Mouse (Mus musculus) monocyte, adult 5-6 weeks (primary cell): ENCODE measurements around the gene Mtmr10. TPM values are rescaled to one million over a fixed set of nuclear protein-coding genes. Genes with fewer than 3 reads are reported as not detected.
A peak's percentile ranks its signal among the peaks of the same experiment; 100 is the strongest.

Experiments
- ATAC-seq: fragments of 153-309, 156-312 bp; replicated peaks from 2 replicates; pipeline ENCODE4 v1.8.0; 2017; ENCODE audit warnings: mild to moderate bottlenecking; ENCODE audit not compliant: low TSS enrichment, insufficient number of reproducible peaks, severe bottlenecking, poor library complexity, low FRiP score
- total RNA-seq: library from RNA; stranded (forward); fragments of 200-1000, 200-491, 200-594 nt; gene quantifications from 3 replicates; pipeline ENCODE4 v1.2.3, GENCODE M21; 2017

Mtmr10 gene
- 11.8 to 19.1 TPM (median 13.2 TPM) in 3 replicates for total RNA-seq

DNA sequence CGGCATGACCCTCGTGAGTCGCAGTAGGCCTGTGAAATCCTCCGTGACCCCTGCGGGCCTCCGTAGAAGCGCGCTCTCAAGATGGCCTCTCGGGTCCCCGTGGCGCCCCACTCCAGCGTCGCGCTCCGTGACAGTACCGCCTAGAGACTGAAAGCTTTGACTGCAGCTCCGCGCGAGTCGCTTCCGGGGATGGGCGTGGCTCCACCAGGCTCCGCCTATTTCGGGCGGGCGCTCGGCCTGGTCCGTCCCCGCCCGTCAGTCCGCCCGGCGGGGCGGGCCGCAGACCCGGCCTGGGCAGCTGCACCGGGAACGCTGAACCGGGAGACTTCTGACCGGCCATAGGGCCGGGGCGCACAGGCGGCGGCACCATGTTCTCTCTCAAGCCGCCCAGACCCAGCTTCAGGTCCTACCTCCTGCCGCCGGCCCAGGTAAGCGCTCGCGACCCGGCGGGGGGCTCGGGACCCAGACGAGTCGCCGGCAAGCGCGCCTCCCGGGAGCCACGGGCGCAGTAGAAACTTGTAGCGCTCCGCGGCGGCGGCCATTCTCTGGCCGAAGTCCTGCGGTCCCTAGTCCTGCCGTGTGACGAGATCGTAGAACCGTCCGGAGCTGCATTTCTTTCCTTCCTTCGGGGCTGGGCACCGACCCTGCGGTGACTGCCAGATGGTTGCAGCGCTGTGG lies at the start of gene Mtmr10:
Gene Mtmr10 (plus strand): TSS at position 240 of the 678 bp plus-strand sequence.
- peak; percentile 98 for ATAC-seq

DNA sequence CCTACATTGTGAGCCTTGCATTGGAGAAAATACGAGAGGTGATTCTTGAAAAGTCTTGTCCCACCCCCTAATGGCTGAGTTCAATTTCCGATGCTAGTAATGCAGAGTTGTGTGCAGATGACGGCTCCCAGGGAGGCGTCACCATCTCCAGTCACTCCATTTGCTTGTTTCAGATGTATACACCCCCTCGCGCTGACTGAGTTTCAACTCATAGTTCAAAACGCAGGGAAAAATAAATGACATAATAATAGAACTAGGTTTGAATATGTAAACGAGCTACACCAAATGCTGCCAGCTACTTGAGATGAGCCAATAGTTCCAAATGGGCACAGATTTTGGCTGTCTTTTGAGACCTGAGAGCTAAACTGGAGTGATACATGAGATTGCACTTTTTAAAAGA lies 49.7 kb upstream of the Mtmr10 start:
- no peak for ATAC-seq

DNA sequence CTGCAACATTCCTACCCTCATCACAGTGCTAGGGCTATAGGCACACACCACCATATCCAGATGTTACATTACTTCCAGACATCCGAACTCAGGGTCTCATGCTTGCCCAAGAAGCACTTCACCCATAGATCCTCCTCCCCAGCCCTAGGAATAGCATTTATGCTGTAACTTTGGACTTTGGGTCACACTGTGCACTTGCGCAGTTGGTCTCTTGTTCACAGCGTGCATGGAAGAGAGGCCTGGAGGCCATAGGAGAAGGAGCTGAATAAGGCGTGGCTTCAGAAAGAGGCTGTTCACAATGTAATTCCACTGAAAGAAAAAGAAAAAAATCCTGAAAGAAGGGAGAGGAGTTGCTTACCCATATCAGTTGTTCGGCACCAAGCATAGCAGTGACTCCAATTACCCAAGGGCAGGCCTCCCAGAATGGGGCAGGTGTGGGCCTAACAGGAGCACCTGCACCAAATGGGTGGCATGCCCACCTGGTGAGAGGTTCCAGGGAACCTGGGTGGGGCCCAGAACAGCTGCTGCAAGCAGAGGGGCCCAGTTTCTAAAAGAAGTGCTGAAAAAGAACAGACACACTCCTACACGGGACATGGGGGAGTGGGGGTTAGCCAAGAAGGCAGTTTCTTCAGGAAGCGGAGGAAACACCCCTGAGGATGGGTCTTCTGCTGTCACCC lies 48.9 kb upstream of the Mtmr10 start:
- no peak for ATAC-seq

DNA sequence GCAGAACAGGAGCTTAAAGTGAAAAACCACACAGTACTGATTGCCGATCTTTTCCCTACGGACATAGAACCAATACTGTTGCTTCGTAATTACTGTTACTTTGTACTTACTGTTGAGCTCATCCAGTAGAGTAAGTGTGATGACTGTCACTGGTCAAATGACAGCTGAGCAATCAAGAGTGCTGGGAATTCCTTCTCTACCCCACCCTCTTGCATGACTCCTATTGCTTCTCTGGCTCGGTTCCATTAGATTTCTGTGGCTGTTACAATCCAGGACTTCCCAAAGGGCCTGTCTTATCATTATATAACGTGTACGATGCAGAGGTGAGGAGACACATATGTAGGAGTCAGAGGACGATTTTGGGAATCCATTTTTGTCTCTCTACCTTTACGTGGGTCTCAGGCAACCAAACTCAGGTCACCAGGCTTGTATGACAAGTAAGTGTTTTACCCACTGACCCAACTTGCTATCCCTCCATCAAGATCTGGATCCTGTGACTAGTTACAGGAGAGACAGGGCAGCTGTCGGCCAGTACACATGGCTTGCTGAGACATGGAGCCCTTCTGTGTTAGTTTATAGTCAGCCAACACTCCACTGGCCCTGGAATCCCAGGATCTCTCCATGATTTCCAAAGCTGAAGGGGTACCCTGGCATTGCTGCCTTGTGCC lies 48.2 kb upstream of the Mtmr10 start:
- ATAC-seq = no peak

DNA sequence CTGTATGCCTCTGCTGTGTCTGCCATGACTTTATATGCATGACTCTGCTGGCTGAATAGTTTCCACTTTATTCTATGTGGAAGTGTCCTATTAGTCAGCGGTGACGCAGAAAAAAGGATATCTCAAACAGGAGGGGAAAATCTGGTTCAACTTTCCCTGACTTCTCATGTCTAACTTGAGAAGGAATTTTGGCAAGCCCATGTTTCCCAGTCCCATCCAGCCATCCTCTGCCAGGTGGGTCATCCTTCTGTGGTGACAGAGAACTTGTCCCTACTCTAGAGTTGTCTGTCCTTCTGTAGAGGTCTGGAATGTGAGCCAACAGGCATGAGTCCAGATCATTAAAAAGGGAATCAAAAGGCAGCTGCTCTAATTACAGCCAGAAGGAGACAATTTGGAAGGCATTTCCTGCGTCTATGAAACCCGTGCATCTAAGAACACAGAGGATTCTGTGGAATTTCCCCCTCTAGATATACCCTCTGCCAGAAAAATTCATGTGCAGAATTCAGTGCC lies 47.6 kb upstream of the Mtmr10 start:
- ATAC-seq = no peak

DNA sequence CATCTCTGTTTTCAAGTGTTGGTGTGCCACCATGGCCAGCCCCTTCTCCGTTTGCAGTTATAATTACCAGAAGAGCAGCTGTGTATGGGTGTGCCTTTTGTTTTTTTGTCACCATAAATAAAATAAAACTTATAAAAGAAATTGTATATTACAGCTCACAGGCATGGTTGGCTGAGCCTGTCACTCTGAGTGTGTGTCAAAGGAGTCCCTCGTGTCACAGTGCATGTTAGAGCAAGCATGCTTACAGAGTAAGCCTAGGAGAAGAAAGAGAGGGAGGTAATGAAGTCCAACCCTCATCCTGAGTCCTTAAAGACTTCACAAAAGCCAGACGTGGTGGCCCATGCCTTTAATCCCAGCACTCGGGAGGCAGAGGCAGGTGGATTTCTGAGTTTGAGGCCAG lies 45.0 kb upstream of the Mtmr10 start:
- no peak for ATAC-seq

DNA sequence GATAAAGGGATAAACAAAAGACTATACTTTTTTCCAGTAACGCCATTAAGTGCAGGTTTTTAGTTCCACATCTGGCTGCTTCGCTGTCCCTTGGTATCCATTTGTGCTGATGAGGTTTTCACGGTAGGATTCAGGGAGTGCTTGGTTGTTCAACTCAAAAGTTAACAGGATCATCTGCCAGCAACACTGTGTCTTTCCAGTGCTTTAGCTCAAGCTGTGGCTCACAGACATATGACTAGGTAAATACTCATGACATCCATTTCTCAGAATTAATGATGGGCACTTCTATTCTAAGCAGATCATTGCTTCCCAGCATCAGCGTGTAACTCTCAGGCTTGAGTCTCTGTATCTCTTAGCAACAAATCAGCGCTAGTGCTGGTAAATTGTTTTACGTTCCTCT lies 43.1 kb upstream of the Mtmr10 start:
- no peak for ATAC-seq

DNA sequence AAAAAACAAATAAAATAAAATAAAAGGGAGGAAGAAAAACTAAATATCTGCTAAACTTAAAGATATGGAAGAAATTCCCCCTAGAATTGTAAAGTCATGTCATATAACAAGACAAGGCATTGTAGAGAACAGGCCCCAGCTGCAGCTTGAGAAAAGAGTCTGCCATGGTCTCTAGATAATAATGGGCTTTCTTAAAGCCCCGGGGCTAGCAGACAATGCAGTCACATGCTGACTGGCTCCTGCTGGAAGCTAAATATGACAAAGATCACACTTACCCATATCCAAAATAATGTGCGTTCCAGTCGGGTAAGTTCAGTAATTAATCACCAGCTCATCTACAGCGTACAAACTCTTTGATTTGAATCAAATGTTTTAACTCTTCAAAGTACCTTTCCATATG lies 40.7 kb upstream of the Mtmr10 start:
- ATAC-seq = no peak

DNA sequence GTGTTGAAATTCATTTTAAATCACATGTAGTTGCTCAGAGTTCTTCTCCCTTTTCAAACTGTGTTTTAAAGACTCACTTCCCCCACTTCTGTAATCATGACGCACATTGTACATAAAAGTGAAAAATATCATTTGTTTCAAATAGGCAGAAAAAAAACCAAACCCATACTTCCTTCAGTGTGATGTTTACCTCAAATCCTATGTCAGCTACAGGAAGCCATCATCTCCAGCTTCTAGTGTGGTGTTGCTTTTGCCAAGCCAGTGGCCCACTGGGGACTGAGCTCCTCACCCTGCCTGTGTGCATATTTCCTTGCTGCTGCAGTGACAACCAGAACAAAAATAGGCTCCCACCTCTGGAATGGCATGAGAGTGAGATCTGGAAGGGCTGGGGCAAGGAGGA lies 39.1 kb upstream of the Mtmr10 start:
- ATAC-seq = no peak

DNA sequence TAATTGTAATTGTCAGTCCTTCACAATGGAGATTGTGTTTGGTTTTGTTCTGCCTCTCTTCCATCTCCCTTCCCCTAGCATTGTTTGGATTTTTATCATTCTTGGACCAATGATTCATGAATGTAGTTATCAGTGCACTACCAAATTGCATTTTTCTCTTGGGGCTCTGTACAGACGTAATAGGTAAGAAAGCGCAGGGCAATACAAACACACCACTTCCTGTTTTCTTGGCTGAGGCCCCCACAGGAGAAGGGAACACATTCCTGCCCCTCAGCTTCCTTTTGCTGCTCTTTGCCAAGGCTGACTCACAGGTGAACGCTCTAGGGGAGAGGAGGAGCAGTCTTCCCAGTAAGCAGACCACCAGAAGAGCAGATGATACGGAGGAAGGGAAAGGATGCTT lies 37.7 kb upstream of the Mtmr10 start:
- no peak for ATAC-seq

DNA sequence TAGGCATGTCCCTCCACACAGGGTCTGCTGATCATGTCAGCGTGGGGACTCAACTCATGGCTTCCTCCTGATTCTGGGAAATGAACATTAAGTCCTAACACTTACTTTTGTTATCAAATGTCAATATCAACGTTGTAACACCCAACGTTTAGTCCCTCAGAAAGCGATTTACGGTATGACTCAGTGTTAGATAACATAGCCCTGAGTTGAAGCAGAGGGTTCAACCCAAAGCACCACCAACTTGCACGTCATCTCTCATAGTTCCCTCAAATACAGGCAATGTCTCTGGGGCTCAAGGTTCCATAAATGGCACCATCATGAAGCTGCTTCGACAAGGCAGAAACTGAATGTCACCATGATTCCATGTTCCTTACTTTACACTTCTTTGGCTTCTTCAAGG lies 37.0 kb upstream of the Mtmr10 start:
- ATAC-seq = no peak

DNA sequence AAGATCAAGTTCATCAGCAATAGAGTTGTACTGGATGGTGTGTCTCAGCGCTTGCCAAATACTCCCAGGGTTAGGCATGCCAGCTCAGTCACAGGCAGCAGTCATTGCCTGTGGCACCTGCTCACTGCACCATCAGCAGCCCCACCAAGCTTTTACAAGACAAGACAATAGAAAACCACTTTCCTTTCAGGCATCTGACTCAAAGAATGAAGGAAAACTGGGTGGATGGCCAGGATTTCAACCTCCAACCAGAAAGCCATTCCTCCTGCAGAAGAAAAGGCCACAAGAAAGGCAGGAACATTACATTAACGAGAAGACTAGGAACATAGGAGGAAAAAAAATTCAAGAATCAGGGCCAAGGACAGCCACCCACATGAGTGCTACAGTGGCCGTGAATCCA lies 33.7 kb upstream of the Mtmr10 start:
- ATAC-seq = no peak

DNA sequence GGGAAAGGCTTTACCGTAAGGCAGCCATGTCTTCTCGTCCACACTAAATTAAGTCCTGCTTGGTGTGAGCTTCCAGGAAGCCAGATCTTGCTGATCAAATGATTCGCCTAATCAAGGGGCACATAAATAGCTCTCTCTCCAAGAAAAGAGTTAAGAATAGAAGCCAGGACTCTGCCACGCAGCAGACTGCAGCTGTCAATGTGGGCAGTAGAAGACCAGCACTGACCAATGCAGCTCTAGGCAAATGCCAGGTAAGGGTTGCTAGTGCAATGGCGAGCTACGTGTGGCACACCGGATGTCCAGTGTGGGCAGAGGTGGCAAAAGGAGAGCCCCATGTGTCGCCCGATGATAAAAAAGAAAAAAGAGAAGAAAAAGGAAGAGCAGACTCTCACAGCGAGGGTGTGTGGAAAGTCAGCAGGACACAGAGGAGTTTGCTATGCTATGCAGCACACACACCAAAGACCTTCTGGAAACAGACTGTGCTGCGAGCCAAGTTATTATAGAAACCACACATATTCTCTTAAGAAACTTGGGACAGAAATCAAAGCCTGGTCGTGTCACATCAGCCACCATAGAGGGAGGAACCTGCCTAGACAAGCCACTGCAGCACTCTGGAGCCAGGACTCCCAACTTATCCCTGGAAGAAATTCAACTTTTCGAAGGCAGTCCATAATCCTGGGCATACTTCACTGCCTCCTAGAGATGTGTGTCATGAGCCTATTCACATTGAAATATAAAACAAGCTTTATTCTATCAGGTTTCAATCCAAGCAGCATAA lies 21.8 kb upstream of the Mtmr10 start:
- ATAC-seq = no peak

DNA sequence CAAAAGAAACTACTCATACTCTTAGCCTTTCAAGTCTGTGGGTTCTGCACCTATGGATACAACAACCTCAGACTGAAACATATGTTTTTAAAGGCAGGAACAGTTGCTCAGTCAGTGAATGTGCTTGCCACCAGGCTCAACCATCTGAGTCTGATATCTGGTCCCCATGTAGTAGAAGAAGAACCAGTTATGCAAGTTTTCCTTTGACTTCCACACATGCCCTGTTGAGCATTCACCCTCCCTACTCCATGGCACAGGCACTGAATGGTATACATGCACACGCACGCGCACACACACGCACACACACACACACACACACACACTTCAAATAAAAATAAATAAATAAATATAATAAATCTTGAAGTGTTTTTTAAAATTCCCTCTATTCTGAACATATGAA lies 20.9 kb upstream of the Mtmr10 start:
- no peak for ATAC-seq

DNA sequence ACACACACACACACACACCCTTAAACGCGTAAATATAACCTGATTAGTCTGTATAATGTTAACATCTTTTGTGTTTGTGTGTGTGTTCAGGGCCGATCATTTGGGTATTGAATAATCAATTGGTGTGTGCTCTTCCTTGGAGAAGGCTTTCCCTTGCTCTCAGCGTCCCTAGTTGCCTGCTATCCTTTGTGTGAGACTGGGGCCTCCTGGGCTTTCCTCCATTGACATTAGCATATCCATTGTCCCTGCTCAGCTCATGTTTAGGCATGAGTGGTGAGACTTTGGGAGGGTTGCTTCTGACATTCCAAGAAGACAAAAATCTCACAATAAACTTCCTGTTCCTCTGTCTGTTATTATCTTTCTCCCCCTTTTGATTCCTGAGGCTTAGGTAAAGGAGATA lies 15.5 kb upstream of the Mtmr10 start:
- ATAC-seq = no peak

DNA sequence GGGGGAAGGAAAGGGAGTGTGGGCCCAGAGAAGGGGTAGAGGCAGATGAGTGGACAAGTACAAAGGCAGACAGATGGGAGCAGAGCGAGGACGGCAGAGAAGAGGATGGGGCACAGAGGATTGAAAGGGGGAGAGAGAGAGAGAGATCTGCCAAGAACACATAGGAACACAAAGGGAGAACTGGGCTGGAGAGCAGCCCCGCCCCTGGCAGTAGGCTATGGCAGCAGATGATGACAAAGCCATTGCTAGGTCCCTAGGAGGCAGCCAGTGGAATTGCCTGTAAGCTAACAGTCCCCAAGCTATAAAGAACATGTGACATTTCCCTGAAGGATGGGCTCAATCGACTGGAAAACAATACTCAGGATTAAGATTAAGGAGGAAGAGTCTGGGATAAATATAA lies 11.9 kb upstream of the Mtmr10 start:
- ATAC-seq = no peak

DNA sequence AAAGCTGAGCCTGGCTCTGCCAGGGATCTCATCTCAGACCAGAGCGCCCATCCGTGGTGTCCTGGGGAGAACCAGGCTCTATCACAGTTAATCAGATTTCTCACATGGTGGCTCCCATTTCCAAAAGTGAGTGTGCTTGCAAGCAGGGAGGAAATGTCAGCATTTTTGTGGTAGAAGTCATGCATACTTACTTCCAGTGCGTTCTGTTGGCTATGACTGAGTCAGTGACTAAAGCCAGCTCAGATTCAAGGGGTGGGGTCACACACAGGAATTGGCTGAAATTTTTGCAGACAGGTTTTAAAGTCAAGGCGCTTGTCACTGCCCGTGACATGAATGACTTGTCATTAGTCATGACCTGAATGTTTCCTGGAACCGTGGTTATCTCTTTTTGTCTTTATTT lies 10.5 kb upstream of the Mtmr10 start:
- ATAC-seq = no peak

DNA sequence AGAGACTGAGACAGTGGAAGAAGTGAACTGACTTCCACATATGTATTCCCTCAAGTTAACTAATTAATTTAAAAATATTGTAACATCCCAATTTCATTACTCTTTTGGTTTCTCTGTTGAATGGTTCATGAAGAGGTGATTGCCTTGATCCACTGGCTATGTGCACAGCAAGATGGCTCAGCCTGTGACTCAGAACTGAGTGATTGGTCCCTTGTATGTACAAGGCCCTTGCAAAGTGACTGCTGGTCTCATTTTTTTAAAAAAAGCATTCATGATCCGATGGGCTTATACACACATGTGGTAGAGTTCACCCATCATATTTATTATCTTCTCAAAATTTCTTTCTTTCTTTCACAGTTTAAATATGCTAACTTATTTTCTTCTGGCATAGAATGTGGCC lies 8.9 kb upstream of the Mtmr10 start:
- ATAC-seq = no peak

DNA sequence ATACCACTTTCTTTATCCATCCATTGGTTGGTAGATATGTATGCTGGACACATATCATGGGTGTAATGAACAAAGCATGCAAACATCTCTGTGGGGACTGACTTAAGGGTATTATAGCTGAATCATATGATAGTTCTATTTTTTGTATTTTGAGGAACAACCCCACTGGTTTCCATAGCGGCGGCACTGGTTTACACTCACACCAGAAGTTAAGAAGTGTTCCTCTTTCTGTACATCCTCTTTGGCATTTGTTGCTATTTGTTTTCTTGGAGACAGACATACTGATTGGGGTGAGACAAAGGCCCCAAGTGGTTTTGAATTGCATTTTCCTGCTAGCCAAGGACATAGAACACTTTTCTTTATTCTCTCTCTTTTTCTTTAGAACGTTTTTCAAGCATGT lies 7.9 kb upstream of the Mtmr10 start:
- peak; percentile 79 for ATAC-seq
